Mouse (Mus musculus) kidney, adult 2 months (tissue): ENCODE measurements around the gene Syt8.

Source experiments
- CTCF ChIP-seq: fragments of 200-500 bp; conservative IDR thresholded peaks from 2 replicates; pipeline ENCODE4 v1.5.1; 2011; ENCODE audit warnings: low read depth, mild to moderate bottlenecking, control low read depth, low read length, moderate library complexity, mixed read lengths; ENCODE audit not compliant: insufficient read depth, insufficient read length
- POLR2A ChIP-seq: fragments of 200-500 bp; IDR thresholded peaks from one replicate; pipeline ENCODE4 v1.6.1; 2011; ENCODE audit warnings: low read depth, low read length, control low read depth

GRCm38 (mm10) chr7:142388198-142388597 lies 46.5 kb upstream of the Syt8 start:
- TF ChIP-seq CTCF (no peak), POLR2A (no peak)
